Mouse (Mus musculus) midbrain, embryonic 12.5 days (tissue): ENCODE results near the gene Slc16a1. TPM values are rescaled to one million over a fixed set of nuclear protein-coding genes. Genes with fewer than 3 reads are reported as not detected.
A peak's percentile ranks its signal among the peaks of the same experiment; 100 is the strongest.
"Not testable (repeated sequence)": the region's sequence is repeated elsewhere in the genome, so short reads cannot be mapped to it uniquely, and the experiment has no call there.

Experiments used
- ATAC-seq: fragments of 200-750 bp; cut with Nextera tagmentation; 2 replicates; pipeline ENCODE4 v1.8.0; 2017; ENCODE audit warnings: low read depth, moderate TSS enrichment, moderate library complexity; ENCODE audit not compliant: low FRiP score
- H3K27ac ChIP-seq: fragments of 300-500 bp; sonication (generic); replicated peaks from 2 replicates; pipeline ENCODE4 v1.5.1; 2016; ENCODE audit warnings: mild to moderate bottlenecking
- H3K27me3 ChIP-seq: fragments of 300-500 bp; sonication (generic); 2 replicates; pipeline ENCODE4 v1.6.1; 2016; ENCODE audit warnings: mild to moderate bottlenecking
- H3K36me3 ChIP-seq: fragments of 300-500 bp; sonication (generic); 2 replicates; pipeline ENCODE4 v1.6.1; 2016
- H3K4me1 ChIP-seq: fragments of 300-500 bp; sonication (generic); 2 replicates; pipeline ENCODE4 v1.6.1; 2016
- H3K4me2 ChIP-seq: fragments of 300-500 bp; sonication (generic); replicated peaks from 2 replicates; pipeline ENCODE4 v1.6.1; 2016; ENCODE audit warnings: mild to moderate bottlenecking, moderate library complexity
- H3K4me3 ChIP-seq: fragments of 300-500 bp; sonication (generic); 2 replicates; pipeline ENCODE4 v1.5.1; 2016; ENCODE audit warnings: mild to moderate bottlenecking
- H3K9ac ChIP-seq: fragments of 300-500 bp; sonication (generic); replicated peaks from 2 replicates; pipeline ENCODE4 v1.6.1; 2016; ENCODE audit warnings: mild to moderate bottlenecking, moderate library complexity
- H3K9me3 ChIP-seq: fragments of 300-500 bp; sonication (generic); 2 replicates; pipeline ENCODE4 v1.6.1; 2016; ENCODE audit warnings: mild to moderate bottlenecking
- WGBS: fragments of 180-500 bp; shearing (Covaris S2); methylation state at CpG from one replicate; pipeline ENCODE4 v1.1.7; 2016; 5-methylcytosine and 5-hydroxymethylcytosine counted together
- polyA plus RNA-seq: library from polyadenylated mRNA; unstranded; fragments of >200 nt; fragmentation: Nextera tagmentation; extraction: Ambion mirVana; gene quantifications from 2 replicates; pipeline ENCODE4 v1.2.1, GENCODE M21; 2016

The Slc16a1 gene
- polyA plus RNA-seq, 1 experiment from 2014 or later, result 23.6 TPM

DNA sequence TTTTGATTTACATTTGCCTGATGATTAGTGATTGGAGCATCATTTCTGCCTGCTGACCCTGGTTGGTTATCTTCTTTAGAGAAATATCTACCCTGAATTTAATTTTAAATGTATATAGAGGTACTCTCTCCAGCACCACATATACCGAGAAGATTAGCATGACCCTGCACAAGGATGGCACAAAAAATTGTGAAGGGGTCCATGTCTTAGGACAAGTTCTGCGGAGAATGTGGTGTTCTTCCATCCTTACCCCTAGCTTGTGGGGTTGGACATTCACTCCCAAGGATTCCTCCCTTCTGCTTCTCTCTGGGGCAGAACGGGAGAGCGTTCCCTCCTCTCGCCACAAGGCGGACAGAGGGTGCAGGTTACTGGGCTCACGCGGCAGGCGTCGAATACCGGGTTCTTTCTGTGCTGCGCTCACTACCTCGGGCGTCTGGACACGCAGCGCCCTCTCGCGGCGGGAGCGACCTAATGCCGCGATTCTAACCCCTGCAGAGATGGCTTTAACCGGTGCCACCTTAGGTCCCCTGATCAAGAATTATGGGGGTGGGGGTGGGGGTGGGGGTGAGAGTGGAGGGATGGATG, 62.4 kb downstream of the Slc16a1 start:
- no peak overlapping the region for H3K4me3 ChIP-seq
- no peaks in the 10 kb centered on the region for H3K4me1 ChIP-seq
- WGBS, result 5% methylated on average over 23 of the region's 23 CpGs
- ATAC-seq, result peak; percentile 77
- H3K36me3 ChIP-seq, result no peaks in the 10 kb centered on the region
- H3K4me2 ChIP-seq, result no peak overlapping the region
- H3K9ac ChIP-seq, result no peak overlapping the region
- no peak overlapping the region for H3K27ac ChIP-seq
- H3K9me3 ChIP-seq, result 0 out of 2 replicates have a peak, but pooled peaks cover 3% of the 10 kb centered on the region
- peaks cover 45% of the 10 kb centered on the region for H3K27me3 ChIP-seq

DNA sequence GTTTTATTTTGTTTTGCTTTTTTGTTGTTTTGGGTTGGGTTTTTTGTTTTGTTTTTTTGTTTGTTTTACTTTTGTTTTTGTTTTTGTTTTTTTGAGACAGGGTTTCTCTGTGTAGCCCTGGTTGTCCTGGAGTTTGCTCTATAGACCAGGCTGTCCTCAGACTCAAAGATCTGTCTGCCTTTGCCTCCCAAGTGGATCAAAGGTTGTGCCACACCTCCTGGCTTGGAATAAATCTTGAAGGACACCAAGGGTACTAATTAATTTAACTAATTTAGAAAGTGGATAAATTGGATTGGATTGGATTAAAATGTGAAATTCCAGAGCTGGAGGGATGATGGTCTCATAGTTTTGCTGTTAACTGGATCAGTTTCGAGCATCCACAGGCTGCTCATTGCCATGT, 63.3 kb downstream of the Slc16a1 start:
- H3K4me1 ChIP-seq, result no peaks in the 10 kb centered on the region
- H3K27ac ChIP-seq, result no peak overlapping the region
- 95% methylated on average over 1 of the region's 1 CpGs for WGBS
- H3K4me3 ChIP-seq, result no peak overlapping the region
- no peaks in the 10 kb centered on the region for H3K36me3 ChIP-seq
- no peak overlapping the region for H3K4me2 ChIP-seq
- peaks cover 38% of the 10 kb centered on the region for H3K27me3 ChIP-seq
- no peak for ATAC-seq
- no peak overlapping the region for H3K9ac ChIP-seq
- H3K9me3 ChIP-seq, result no peaks in the 10 kb centered on the region

DNA sequence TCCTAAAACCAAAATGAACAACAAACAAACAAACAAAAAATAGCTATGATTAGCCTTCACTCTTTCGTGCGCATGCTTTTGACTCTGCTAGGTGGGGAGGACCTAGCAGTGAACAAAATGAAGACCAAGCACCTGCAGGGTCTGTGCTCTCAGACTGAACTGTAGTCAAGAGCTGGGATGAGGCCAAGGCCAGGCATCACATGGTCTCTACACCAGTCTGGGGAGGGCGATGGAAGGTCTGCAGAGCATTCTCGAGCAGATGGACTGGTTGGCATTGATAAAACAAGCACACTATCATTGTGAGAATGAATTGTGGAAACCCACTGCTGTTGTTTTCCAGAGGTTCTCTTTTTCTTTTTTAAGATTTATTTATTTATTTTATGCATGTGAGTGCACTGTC, 65.5 kb downstream of the Slc16a1 start:
- no peak overlapping the region for H3K27ac ChIP-seq
- 93% methylated on average over 4 of the region's 4 CpGs for WGBS
- H3K9me3 ChIP-seq, result no peaks in the 10 kb centered on the region
- no peaks in the 10 kb centered on the region for H3K36me3 ChIP-seq
- peaks cover 20% of the 10 kb centered on the region for H3K27me3 ChIP-seq
- no peak overlapping the region for H3K9ac ChIP-seq
- H3K4me1 ChIP-seq, result no peaks in the 10 kb centered on the region
- no peak for ATAC-seq
- H3K4me3 ChIP-seq, result no peak overlapping the region
- no peak overlapping the region for H3K4me2 ChIP-seq

DNA sequence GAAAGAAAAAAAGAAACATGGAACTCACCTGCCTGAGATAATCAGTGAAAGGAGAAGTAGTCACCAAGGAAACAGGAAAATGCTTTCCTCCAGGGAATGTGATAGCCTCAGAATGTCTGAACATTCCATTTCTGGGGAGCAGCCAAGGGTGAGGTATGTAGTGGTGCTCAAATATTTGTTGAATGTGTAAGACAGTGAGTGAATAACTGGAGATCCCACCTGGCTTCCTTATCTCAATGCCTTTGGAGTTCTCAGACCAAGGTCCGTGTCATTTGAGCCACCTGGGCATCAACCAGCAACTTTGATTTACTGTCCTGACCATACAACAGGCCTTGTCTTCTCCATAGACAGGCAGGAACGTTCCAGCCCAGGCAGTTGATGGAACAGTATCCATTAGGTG, 68.0 kb downstream of the Slc16a1 start:
- no peak overlapping the region for H3K9ac ChIP-seq
- H3K36me3 ChIP-seq, result no peaks in the 10 kb centered on the region
- H3K4me1 ChIP-seq, result no peaks in the 10 kb centered on the region
- H3K27me3 ChIP-seq, result peaks cover 4% of the 10 kb centered on the region; the same call in 1 of the 2 replicates
- H3K9me3 ChIP-seq, result no peaks in the 10 kb centered on the region
- WGBS, result 86% methylated on average over 2 of the region's 2 CpGs
- H3K4me2 ChIP-seq, result no peak overlapping the region
- H3K4me3 ChIP-seq, result no peak overlapping the region
- no peak overlapping the region for H3K27ac ChIP-seq
- no peak for ATAC-seq

DNA sequence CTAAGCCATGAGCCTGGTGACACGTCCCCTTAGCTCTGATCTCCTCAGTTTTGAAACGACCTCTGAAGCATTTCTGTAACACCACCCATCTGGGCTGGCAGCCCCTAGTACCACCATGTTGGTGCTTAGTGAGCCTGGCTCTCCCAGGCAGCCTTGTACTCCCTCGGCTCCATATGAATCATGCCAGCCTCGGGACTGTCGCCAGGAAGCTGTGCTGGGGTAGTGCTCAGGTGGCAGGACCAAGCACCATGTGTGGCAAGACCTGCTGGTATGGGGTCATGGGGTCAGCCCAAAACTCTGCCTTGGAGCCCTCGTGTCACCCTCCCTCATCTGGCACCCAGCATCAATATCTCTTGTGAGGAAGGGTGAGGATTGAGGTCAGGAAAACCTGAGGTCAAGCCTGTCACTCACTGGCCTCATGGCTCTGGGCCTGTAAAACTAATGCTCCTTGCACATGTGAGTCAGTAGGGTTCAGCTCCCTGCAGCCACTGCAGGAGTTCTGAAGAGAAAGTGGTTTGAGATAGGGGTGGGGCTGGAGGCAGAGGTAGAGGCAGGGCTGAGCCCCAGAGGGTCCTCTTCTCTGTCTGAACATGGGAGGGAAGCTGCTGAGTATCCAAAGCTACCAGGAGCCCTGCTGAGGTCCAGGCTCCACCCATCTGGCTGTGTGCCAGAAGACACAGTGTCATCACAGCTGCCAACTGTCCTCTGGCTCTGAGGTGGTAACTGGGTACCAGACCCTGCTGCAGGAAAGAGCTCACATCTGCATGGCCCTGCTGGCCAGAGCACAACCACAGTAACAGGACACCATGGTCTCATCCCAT, 68.7 kb downstream of the Slc16a1 start:
- ATAC-seq, result not testable (repeated sequence)

DNA sequence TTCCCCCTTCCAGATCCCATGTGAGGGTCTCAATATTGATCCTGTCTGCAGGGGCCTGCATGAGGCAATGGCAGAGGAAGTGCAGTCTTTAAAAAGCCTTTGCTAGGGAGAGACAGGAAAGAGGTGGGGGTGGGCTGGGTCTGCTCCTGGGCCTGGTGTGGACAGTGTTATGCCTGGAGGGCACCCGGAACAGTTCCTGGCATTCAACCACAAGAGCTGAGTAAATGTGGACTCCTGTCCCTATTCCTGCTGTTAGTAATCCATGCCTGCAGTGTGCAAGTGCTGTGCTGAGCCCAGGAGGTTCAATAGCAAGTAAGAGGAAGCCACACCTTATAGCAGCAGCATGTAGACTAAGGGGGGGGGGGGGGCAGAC, 69.3 kb downstream of the Slc16a1 start:
- not testable (repeated sequence) for H3K4me2 ChIP-seq, H3K36me3 ChIP-seq, ATAC-seq, H3K9ac ChIP-seq, H3K4me3 ChIP-seq, H3K9me3 ChIP-seq, H3K4me1 ChIP-seq, H3K27me3 ChIP-seq, H3K27ac ChIP-seq
- WGBS, result 82% methylated on average over 1 of the region's 1 CpGs

More for the DNA sequence above, 68.7 kb downstream of the Slc16a1 start:
- H3K9me3 ChIP-seq, H3K27ac ChIP-seq, H3K36me3 ChIP-seq, H3K4me2 ChIP-seq, H3K27me3 ChIP-seq, H3K4me1 ChIP-seq, H3K4me3 ChIP-seq, H3K9ac ChIP-seq: not testable (repeated sequence)
- WGBS, result 74% methylated on average over 6 of the region's 6 CpGs

Other genes with a start within 250 kb of the Slc16a1 start
- gene Lrig2, start 126.8 kb upstream of the Slc16a1 start, polyA plus RNA-seq, result 31.3 and 36.3 TPM in 2 replicates
- 0.66 and 0.86 TPM in 2 replicates for gene Ppm1j, start 142.4 kb downstream of the Slc16a1 start, polyA plus RNA-seq
- not detected in 2 replicates for gene Fam19a3, start 143.2 kb downstream of the Slc16a1 start, polyA plus RNA-seq
- gene Rhoc, start 149.7 kb downstream of the Slc16a1 start, polyA plus RNA-seq, result 69.3 and 78.9 TPM in 2 replicates
- gene Mov10, start 179.9 kb downstream of the Slc16a1 start, polyA plus RNA-seq, result 14.6 and 15.2 TPM in 2 replicates
- 40.9 and 44.5 TPM in 2 replicates for gene St7l, start 225.3 kb downstream of the Slc16a1 start, polyA plus RNA-seq
- 220 and 225 TPM in 2 replicates for gene Capza1, start 225.8 kb downstream of the Slc16a1 start, polyA plus RNA-seq